Mouse (Mus musculus) hindbrain, embryonic 10.5 days (tissue): ENCODE results near the gene Glt6d1. TPM values are rescaled to one million over a fixed set of nuclear protein-coding genes. Genes with fewer than 3 reads are reported as not detected.

Source experiments
- DNase-seq: peaks from one replicate; pipeline ENCODE4 v3.0.0-alpha.2; 2017; ENCODE audit warnings: low spot score
- H3K27ac ChIP-seq: fragments of 300-500 bp; sonication (generic); 2 replicates; pipeline ENCODE4 v1.5.1; 2016; ENCODE audit warnings: mild to moderate bottlenecking, moderate library complexity
- H3K27me3 ChIP-seq: fragments of 300-500 bp; sonication (generic); 2 replicates; pipeline ENCODE4 v1.6.1; 2016; ENCODE audit warnings: mild to moderate bottlenecking; ENCODE audit not compliant: poor library complexity, insufficient read depth, severe bottlenecking
- H3K36me3 ChIP-seq: fragments of 300-500 bp; sonication (generic); 2 replicates; pipeline ENCODE4 v1.6.1; 2016; ENCODE audit warnings: mild to moderate bottlenecking, moderate library complexity
- H3K4me1 ChIP-seq: fragments of 300-500 bp; sonication (generic); replicated peaks from 2 replicates; pipeline ENCODE4 v1.6.1; 2016; ENCODE audit warnings: mild to moderate bottlenecking
- H3K4me3 ChIP-seq: fragments of 300-500 bp; sonication (generic); 2 replicates; pipeline ENCODE4 v1.5.1; 2016; ENCODE audit warnings: mild to moderate bottlenecking, moderate library complexity
- H3K9me3 ChIP-seq: fragments of 300-500 bp; sonication (generic); 2 replicates; pipeline ENCODE4 v1.6.1; 2016; ENCODE audit warnings: mild to moderate bottlenecking, moderate library complexity
- WGBS: fragments of 180-500 bp; shearing (Covaris S2); methylation state at CpG from one replicate; pipeline ENCODE4 v1.1.7; 2016; 5-methylcytosine and 5-hydroxymethylcytosine counted together
- polyA plus RNA-seq: library from polyadenylated mRNA; unstranded; fragments of >200 nt; fragmentation: Nextera tagmentation; extraction: Ambion mirVana; gene quantifications from 2 replicates; pipeline ENCODE4 v1.2.1, GENCODE M21; 2016

Glt6d1 gene
- polyA plus RNA-seq, 1 experiment from 2014 or later: not detected

DNA sequence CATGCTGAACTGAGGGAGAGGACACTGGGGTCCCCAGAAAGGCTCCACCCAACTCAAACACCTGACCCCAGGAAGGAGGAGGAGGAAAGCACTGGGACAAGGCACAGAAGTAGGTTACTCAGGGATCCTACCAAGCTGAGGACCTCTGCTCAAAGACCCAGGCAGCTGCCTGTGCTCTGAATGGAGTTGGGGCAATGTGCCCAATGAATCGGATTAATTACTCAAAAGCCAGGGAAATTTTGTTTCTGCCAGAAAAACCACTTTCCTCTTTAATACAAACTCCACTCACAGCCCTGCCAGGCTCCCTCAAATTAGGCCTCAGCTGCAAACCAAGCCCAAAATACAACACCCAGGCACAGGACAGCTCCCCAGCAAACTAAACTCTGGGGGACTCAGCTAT is 27.1 kb upstream of the Glt6d1 start:
- H3K4me1 ChIP-seq: no peaks in the 10 kb centered on the region; the same call in 1 of the 2 replicates
- DNase-seq: no peak
- H3K27me3 ChIP-seq: no peaks in the 10 kb centered on the region
- no peaks in the 10 kb centered on the region for H3K9me3 ChIP-seq
- no peak overlapping the region for H3K4me3 ChIP-seq
- H3K27ac ChIP-seq: no peak overlapping the region
- 70% methylated on average over 1 of the region's 1 CpGs for WGBS
- no peaks in the 10 kb centered on the region for H3K36me3 ChIP-seq

DNA sequence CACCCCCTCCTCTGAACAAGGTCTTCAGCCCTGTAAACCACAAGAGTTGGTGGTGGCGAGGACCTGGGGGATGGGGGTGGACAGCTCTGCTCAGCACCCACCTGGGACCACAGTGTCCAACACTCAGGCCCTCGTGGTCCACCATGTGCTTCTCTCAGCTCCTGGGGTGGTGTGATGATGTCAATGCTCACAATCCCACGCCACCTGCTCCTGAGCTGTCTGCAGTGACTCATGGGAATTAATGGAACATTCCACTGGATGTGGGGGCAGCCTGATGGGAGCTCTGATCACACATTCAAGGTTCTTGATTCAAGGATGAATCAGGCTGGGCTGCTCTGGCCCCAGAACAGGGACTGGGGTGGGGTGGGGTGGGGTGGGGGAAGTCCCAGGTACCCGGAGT is 26.5 kb upstream of the Glt6d1 start:
- H3K27me3 ChIP-seq: no peaks in the 10 kb centered on the region
- H3K9me3 ChIP-seq: no peaks in the 10 kb centered on the region
- no peak overlapping the region for H3K4me3 ChIP-seq
- H3K4me1 ChIP-seq: no peaks in the 10 kb centered on the region; the same call in 1 of the 2 replicates
- no peaks in the 10 kb centered on the region for H3K36me3 ChIP-seq
- H3K27ac ChIP-seq: no peak overlapping the region
- no peak for DNase-seq
- 71% methylated on average over 4 of the region's 4 CpGs for WGBS

DNA sequence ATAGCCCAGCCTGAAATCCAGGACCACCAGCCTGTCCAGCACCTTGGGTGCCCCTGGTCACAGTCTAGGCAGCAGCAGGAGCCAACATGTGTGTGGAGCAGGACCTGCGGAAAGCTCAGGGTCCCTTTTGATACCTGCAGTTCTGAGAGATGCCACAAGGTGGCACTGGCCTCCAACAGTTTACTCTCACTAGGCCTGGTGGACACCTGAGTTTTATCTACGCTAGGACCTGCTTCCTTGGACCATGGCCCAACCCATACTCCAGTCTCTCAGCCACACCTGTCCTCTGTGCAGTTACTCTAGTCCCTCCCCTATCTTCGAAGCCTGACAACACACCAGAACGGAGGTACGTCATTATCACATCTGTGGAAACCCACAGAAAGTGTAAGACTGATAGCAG is 20.6 kb upstream of the Glt6d1 start:
- peak; percentile 70 for DNase-seq
- WGBS: 53% methylated on average over 5 of the region's 5 CpGs
- no peaks in the 10 kb centered on the region for H3K27me3 ChIP-seq
- no peaks in the 10 kb centered on the region for H3K9me3 ChIP-seq
- no peaks in the 10 kb centered on the region for H3K4me1 ChIP-seq
- H3K4me3 ChIP-seq: no peak overlapping the region
- H3K27ac ChIP-seq: no peak overlapping the region
- H3K36me3 ChIP-seq: no peaks in the 10 kb centered on the region

- Histone ChIP-seq H3K4me3 (no peak overlapping the region), H3K27me3 (no peaks in the 10 kb centered on the region), H3K9me3 (no peaks in the 10 kb centered on the region), H3K4me1 (no peaks in the 10 kb centered on the region), H3K27ac (no peak overlapping the region), H3K36me3 (no peaks in the 10 kb centered on the region)
- DNase-seq: no peak
- WGBS: 89% methylated on average over 3 of the region's 3 CpGs
Observed at GRCm38 (mm10) chr2:25830786-25831185, 15.1 kb upstream of the Glt6d1 start.

DNA sequence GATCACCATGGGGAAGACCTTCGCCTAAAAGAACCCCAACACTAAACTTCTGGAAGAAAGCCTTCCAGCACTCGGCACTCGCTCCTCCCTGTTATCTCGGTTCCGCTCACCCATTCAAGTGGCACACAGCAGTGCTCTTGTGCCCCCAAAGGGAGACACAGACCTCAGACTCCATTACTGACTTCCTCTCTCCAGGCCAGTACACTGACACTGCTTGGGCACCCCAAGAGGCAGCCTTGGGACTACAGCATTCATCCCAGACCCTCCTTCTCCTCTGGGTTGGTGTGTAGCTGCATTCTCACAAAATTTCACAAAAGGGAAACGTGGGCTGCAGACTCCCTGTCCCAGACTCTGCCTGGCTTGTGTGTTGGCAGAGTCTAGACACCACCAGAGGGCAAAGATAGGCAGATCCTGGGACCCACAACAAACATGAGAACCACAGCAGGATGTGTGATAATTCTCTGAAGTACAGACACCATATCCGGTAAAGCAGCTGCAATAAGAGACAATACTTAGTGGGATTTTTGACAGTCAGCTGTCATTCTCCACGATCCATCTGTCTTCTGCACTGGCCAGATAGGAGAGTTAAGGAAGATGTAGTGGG is 12.8 kb upstream of the Glt6d1 start:
- Histone ChIP-seq H3K4me1 (no peaks in the 10 kb centered on the region), H3K27me3 (no peaks in the 10 kb centered on the region), H3K27ac (no peak overlapping the region), H3K36me3 (no peaks in the 10 kb centered on the region), H3K4me3 (no peak overlapping the region), H3K9me3 (no peaks in the 10 kb centered on the region)
- WGBS: 79% methylated on average over 8 of the region's 8 CpGs
- no peak for DNase-seq

DNA sequence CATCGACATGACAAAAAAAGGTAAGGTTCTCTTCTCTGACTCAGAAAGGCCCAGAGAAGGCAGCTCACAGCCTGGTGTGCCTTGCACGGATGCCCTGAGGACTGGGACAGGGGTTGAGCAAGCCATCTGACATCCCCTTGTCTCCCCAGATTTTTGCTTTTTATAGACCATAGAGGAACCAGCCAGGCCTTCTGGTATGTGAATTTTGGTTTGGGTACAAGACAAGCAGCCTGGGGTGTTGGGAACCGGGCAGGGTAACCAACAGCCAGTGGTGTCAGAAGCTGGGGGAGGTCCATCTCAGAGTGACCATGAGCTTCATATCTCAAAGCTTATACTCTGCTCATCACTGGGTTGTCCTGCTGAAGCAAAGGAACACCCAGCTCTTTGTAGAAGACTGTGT is 9.1 kb upstream of the Glt6d1 start:
- no peak overlapping the region for H3K4me3 ChIP-seq
- WGBS: 86% methylated on average over 3 of the region's 3 CpGs
- DNase-seq: no peak
- no peaks in the 10 kb centered on the region for H3K36me3 ChIP-seq
- H3K9me3 ChIP-seq: no peaks in the 10 kb centered on the region
- H3K4me1 ChIP-seq: no peaks in the 10 kb centered on the region
- no peaks in the 10 kb centered on the region for H3K27me3 ChIP-seq
- no peak overlapping the region for H3K27ac ChIP-seq

DNA sequence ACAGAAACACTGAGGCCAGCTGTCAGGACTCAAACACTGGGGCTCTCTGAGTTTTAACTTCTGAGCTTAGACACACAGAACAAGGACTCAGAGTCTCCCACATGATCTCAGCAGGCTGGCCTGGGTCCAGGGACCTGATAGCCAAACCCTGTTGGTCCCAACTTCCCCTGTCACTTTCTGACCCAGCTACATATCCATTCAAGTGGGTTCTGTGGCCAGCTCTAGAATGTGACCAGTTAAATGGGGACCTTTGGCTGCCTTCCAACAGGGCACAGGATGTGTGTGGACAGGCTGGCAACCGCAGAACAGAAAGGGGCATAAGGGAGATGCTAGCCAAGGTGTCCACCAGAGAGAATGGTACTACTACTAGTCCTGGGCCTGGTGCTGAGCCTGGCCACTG is 7.2 kb upstream of the Glt6d1 start, which contains the start of gene Lcn9:
TSS of gene Lcn9 (plus strand) at position 348 of the 400 bp plus-strand sequence.
- Histone ChIP-seq H3K4me3 (no peak within 1 kb of the TSS), H3K36me3 (no peaks in the 10 kb centered on the region), H3K27me3 (0 out of 2 replicates have a peak, but pooled peaks cover 1% of the 10 kb centered on the region), H3K27ac (no peak within 1 kb of the TSS), H3K4me1 (no peaks in the 10 kb centered on the region), H3K9me3 (no peaks in the 10 kb centered on the region)
- 92% methylated on average over 1 of the region's 1 CpGs for WGBS
- no peak for DNase-seq

DNA sequence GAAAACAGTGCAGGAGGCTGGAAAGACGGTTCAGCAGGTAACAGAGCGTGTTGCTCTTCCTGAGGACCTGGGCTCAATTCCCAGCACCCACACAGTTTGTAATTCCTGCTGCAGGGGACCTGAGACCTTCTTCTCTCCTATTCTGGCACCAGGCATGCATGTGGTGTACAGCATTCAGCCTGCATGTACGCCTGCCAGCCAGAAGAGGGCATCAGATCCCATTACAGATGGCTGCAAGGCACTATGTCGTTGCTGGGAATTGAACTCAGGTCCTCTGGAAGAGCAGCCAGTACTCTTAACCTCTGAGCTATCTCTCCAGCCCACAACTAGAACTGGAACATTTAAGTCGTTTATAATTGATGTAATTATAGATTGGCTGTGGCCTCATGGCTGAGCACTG is 2.3 kb downstream of the Glt6d1 start:
- no peak for DNase-seq
- no peaks in the 10 kb centered on the region for H3K36me3 ChIP-seq
- no peaks in the 10 kb centered on the region for H3K4me1 ChIP-seq
- 79% methylated on average over 5 of the region's 5 CpGs for WGBS
- peaks cover 5% of the 10 kb centered on the region; the same call in 1 of the 2 replicates for H3K27me3 ChIP-seq
- H3K4me3 ChIP-seq: no peak overlapping the region
- H3K9me3 ChIP-seq: no peaks in the 10 kb centered on the region
- H3K27ac ChIP-seq: no peak overlapping the region

DNA sequence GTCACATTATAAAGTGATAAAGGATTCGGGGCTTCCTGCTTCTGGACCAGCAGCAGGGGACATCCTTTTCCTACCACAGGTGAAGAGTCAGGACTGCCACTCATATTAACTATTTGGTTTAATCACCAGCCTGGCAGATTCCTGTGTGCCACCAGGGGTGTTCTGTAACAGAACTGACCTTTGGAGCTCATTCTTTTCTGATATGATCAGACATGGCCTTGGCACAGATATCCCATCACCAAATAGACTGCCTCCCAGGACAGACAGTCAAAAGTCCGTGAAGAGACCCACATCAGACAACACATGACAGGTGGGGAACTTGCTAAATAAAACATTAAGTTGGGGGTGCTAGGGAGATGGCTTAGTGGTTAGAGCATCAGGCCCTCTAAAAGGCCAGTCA is 3.9 kb downstream of the Glt6d1 start:
- Histone ChIP-seq H3K4me1 (no peaks in the 10 kb centered on the region), H3K27ac (no peak overlapping the region), H3K27me3 (no peaks in the 10 kb centered on the region), H3K36me3 (no peaks in the 10 kb centered on the region), H3K9me3 (no peaks in the 10 kb centered on the region), H3K4me3 (no peak overlapping the region)
- 85% methylated on average over 2 of the region's 2 CpGs for WGBS
- DNase-seq: no peak

DNA sequence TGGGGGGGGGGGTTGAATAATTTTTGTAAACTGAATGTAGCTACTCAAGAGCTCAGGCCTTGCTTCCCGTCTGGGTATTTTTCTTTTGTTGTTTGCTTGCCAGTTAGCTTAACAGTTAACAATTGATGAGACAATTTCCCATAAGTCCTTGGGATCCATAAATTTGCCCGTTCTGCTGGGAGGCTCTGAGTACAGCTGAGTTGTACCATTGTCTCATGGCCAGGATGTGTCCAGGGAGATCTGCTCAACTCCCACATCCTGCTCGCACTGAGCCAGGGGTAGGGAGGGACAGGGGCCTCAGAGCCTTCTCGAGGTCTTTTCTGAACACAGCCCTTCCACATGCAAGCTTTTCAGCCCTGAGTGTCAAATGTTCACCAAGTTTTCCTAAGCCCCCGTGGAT is 17.6 kb downstream of the Glt6d1 start:
- WGBS: 57% methylated on average over 5 of the region's 5 CpGs

DNA sequence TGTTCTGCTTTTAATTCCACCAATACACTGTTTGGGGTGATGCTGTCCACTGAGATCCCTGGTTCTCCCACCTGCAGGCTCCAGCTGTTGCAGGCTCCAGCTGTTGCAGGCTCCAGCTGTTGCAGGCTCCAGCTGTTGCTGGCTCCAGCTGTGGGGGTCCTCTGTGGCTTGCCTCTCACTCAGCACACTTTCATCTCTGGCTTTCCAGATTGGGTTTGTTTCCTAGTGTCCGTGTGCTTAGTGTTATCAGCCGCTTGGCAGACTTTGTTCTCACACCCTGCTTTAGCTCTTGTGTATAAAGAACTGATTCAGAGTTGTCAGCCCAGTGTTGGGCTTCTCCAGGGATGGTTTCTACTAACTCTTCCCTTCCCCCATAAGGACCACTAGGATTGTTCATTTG is 18.0 kb downstream of the Glt6d1 start:
- DNase-seq: no peak
- H3K4me3 ChIP-seq: no peak overlapping the region
- peak overlapping the region; percentile 23; the same call in 1 of the 2 replicates for H3K27ac ChIP-seq
- no peaks in the 10 kb centered on the region for H3K27me3 ChIP-seq
- no peaks in the 10 kb centered on the region for H3K9me3 ChIP-seq
- H3K4me1 ChIP-seq: peaks cover 8% of the 10 kb centered on the region
- WGBS: 38% methylated on average over 2 of the region's 2 CpGs
- no peaks in the 10 kb centered on the region for H3K36me3 ChIP-seq

More for the DNA sequence above, 17.6 kb downstream of the Glt6d1 start:
- peak overlapping the region; percentile 40; the same call in 1 of the 2 replicates for H3K27ac ChIP-seq
- H3K4me3 ChIP-seq: no peak overlapping the region
- H3K36me3 ChIP-seq: no peaks in the 10 kb centered on the region
- H3K27me3 ChIP-seq: no peaks in the 10 kb centered on the region
- H3K4me1 ChIP-seq: peaks cover 8% of the 10 kb centered on the region
- no peak for DNase-seq
- no peaks in the 10 kb centered on the region for H3K9me3 ChIP-seq

DNA sequence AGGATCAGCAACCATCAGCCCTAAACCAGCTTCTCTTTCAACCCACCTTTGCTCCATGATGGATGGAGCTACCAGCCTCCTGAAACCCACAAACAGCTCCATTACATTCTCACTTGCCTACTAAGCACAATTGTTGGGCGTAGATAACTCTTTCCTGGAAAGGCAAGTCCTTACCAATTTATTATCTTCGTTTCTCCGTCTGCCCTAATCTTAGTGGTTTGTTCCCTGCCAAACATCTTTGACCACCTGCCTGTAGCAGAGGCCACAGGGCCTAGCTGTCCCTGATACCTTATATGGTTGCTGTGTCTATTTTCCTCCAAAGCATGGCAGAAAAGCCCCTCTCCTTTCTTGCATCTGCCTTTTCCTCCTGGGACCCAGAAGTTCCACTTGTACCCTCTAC is 26.6 kb downstream of the Glt6d1 start:
- Histone ChIP-seq H3K4me1 (peaks cover 16% of the 10 kb centered on the region), H3K27ac (no peak overlapping the region), H3K36me3 (no peaks in the 10 kb centered on the region), H3K4me3 (no peak overlapping the region), H3K9me3 (no peaks in the 10 kb centered on the region), H3K27me3 (no peaks in the 10 kb centered on the region)
- DNase-seq: no peak
- WGBS: 85% methylated on average over 3 of the region's 3 CpGs

GRCm38 (mm10) chr2:25785573-25786322 is 29.9 kb downstream of the Glt6d1 start:
- H3K27ac ChIP-seq: no peak overlapping the region; the same call in 1 of the 2 replicates
- DNase-seq: no peak
- H3K4me3 ChIP-seq: no peak overlapping the region
- no peaks in the 10 kb centered on the region for H3K36me3 ChIP-seq
- no peaks in the 10 kb centered on the region for H3K27me3 ChIP-seq
- peaks cover 16% of the 10 kb centered on the region for H3K4me1 ChIP-seq
- WGBS: 60% methylated on average over 5 of the region's 5 CpGs
- H3K9me3 ChIP-seq: no peaks in the 10 kb centered on the region
